Mouse (Mus musculus) liver, adult 2 months (tissue): ENCODE data around the gene Rasa3.

Source experiments
- CTCF ChIP-seq: fragments of 200-500 bp; IDR thresholded peaks from 2 replicates; pipeline ENCODE4 v1.5.1; 2011; ENCODE audit warnings: low read depth, low read length, control low read depth
- POLR2A ChIP-seq: fragments of 200-500 bp; IDR thresholded peaks from 2 replicates; pipeline ENCODE4 v1.6.1; 2011; ENCODE audit warnings: low read length, control low read depth; ENCODE audit not compliant: insufficient read depth; ENCODE audit errors: extremely low read depth

DNA sequence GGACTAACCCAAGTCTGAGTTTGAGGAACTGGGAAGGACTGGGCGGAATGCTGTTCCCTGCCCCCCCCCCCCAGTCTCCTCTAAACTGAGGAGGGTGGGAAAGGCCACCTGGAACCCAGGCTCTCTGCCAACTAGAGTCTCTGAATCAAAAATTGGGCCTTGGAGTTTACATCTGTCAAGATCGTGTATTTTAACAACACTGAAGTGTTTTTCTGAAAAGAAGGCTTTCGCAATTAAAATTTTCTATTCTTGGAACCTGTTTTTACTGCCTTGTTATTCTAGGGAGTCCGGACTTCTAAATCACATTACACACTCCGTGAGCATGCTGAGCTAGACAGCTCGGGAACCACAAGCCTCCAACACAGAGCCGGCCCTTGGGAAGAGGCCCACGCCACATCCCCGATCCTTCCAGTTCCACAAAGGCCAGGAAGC is 36.9 kb downstream of the Rasa3 start:
- TF ChIP-seq CTCF (no peak), POLR2A (no peak)
